Mouse (Mus musculus) lung, postnatal 0 days (tissue): ENCODE results near the gene Kcnip3.

Experiments
- CTCF ChIP-seq: IDR thresholded peaks from 2 replicates; pipeline ENCODE4 v1.5.1; 2016; ENCODE audit warnings: antibody characterized with exemption, mild to moderate bottlenecking
- EP300 ChIP-seq: IDR thresholded peaks from 2 replicates; pipeline ENCODE4 v1.6.1; 2016; ENCODE audit warnings: antibody characterized with exemption, mild to moderate bottlenecking, control low read depth

DNA sequence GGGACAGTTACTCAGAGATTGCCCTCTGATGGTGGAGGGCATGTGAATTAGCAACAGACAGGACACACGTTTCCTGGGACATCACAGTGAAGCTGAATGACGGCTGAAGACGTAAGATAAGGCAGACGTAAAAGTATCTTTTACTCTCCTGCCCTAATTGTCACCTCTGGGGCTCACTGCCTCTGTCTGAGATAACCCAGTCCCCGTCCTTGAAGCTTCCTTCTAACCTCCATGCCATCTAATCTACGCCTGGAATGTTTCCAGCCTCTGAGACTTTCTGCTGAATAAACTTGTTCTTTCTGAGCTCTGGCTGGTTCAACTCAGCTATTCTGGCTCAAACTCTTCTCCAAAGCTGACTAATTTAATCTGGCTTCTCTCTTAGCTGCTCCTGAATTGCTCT is 70.1 kb downstream of the Kcnip3 start:
- TF ChIP-seq CTCF (no peak), EP300 (no peak)
